Mouse (Mus musculus): ENCODE data around the gene Ddn. TPM values are rescaled to one million over a fixed set of nuclear protein-coding genes. Genes with fewer than 3 reads are reported as not detected.

Ddn gene
- not detected for polyA plus RNA-seq (2017; shearing (Covaris generic))

GRCm38 (mm10) chr15:98809390-98809789 is at the start of gene Ddn:
Gene Ddn, minus strand, starts transcription at chr15:98809490.

DNA sequence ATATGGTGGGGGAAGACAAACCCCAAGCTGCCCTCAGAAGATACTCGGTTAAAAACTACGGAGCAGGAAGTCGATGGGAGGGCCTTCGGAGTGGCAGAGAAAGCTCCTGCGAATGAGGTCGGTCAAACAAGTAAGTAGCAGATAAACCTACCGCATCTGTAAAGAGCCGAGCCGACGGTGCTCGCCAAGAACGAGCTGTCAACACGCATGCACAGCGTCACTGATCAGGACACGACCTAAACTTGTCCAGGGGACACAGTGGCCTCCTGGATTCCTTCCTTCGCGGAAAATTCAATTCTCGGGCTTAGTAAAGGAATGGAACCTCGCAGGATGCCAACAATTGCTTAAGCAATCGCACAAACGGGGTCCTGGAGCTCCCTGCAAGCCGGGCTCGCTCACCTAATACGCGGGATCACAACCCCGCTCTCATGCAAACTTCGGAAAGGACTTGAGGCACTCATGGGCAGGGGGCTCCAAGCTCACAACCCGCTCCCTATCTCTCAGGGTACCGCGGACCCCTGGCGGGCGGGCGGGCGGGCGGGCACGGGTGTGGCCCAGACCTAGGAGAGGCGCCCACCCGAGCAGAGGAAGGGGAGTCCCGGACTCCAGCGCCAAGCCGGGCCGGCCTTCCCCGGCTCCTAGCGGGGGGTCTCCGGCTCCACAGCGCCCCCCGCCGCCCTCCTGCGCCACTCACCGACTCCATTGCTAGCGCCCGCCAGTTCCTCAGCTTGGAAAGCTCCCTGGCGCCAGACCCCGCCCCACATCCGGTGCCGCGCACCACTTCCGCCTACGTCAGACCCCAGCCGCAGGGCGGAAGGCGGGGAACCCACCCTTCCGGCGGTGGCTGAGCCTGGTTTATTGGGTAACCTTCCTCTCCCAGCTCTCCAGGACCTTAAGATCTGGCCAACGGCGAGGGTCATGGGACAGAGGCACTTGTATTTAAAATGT is 21.7 kb upstream of the Ddn start, which contains the start of gene Prkag1:
Gene Prkag1, minus strand, starts transcription at position 786 of the 948 bp plus-strand sequence.

DNA sequence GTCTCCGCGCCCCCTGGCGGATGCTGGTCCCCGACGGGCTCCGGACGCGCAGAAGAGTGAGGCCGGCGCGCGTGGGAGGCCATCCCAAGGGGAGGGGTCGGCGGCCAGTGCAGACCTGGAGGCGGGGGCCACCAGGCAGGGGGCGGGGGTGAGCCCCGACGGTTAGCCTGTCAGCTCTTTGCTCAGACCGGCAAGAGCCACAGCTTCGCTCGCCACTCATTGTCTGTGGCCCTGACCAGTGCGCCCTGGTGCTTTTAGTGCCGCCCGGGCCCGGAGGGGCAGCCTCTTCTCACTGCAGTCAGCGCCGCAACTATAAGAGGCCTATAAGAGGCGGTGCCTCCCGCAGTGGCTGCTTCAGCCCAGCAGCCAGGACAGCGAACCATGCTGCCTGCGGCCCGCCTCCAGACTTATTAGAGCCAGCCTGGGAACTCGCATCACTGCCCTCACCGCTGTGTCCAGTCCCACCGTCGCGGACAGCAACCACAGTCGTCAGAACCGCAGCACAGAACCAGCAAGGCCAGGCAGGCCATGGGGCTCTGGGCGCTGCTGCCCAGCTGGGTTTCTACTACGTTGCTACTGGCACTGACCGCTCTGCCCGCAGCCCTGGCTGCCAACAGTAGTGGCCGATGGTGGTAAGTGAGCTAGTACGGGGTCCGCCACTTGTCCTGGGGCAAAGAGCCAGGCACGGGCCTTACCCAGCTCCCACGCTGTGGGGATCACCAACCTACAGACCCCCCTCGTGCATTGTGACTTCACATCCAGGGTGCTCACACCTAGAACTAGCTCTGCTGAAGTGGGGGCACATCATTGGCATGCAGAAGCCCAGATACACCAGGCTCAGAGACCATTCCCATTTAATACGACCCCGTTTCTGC is 19.4 kb downstream of the Ddn start, which contains the start of gene Wnt1:
Gene Wnt1, plus strand, starts transcription at position 197 of the 875 bp plus-strand sequence.

GRCm38 (mm10) chr15:98777762-98778161 is 31.5 kb downstream of the Ddn start, which contains the start of gene Wnt10b:
Gene Wnt10b, minus strand, starts transcription at chr15:98778150.

DNA sequence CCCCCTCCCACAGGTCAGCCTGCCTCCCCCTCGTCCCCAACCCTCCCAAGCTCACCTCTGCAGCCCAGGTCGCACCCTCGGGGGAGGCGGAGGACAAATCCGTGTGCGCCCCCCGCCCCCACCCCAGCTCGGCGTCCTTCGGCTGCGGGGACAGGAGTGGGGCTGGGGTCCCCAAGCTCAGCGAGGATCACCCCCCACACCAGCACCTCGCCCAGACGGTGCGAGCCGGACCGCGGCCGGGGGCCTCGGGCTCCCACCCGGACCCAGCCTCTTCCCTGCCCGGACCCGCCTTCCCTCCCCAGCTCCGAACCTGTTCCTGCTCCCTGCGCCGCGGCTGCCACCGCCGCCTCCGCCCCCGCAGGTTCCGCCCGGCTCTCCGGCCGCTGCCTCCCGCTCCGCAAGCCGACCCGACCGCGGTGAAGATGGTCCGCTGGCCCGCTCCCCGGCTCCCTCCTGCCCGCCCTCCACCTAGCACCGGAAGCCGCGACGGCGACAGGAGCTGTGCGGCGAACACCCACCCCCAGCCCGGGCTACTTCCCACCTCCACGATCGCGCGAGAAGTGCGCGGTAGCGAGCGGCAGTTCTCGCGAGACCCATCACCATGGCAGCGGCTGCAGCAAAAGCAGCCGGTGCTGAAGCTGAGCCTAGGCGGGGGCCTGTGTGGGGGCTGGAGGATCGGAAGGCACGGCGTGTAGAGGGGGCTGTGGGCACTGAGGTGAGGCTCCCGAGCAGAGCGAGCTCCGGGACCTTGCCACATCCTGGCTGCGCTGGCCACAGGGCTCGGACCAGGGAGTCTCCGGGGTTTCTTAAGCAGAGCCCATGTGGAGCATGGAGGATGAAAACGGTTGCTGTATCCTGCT is 46.4 kb downstream of the Ddn start, which contains the start of gene Arf3:
Gene Arf3, minus strand, starts transcription at position 545 of the 860 bp plus-strand sequence.

Other genes with a start within 250 kb of the Ddn start
- 80.8 TPM for gene Ccnt1, start 238.6 kb downstream of the Ddn start, polyA plus RNA-seq (2017; shearing (Covaris generic))
- gene 4930415O20Rik, start 238.5 kb downstream of the Ddn start, polyA plus RNA-seq (2017; shearing (Covaris generic)): not detected
- gene Adcy6, start 199.4 kb downstream of the Ddn start, polyA plus RNA-seq (2017; shearing (Covaris generic)): 2.6 TPM
- gene Cacnb3, start 178.7 kb downstream of the Ddn start, polyA plus RNA-seq (2017; shearing (Covaris generic)): 0.22 TPM
- 31.8 TPM for gene Ddx23, start 146.6 kb downstream of the Ddn start, polyA plus RNA-seq (2017; shearing (Covaris generic))
- gene Rnd1, start 132.0 kb downstream of the Ddn start, polyA plus RNA-seq (2017; shearing (Covaris generic)): 0.70 TPM
- not detected for gene Ccdc65, start 101.3 kb downstream of the Ddn start, polyA plus RNA-seq (2017; shearing (Covaris generic))
- gene Fkbp11, start 81.3 kb downstream of the Ddn start, polyA plus RNA-seq (2017; shearing (Covaris generic)): 0.46 TPM
- gene Arf3, start 46.3 kb downstream of the Ddn start, polyA plus RNA-seq (2017; shearing (Covaris generic)): 61.2 TPM
- 0.23 TPM for gene Wnt10b, start 31.3 kb downstream of the Ddn start, polyA plus RNA-seq (2017; shearing (Covaris generic))
- gene Wnt1, start 19.6 kb downstream of the Ddn start, polyA plus RNA-seq (2017; shearing (Covaris generic)): not detected
- 119 TPM for gene Prkag1, start 22.0 kb upstream of the Ddn start, polyA plus RNA-seq (2017; shearing (Covaris generic))
- gene Kmt2d, start 61.7 kb upstream of the Ddn start, polyA plus RNA-seq (2017; shearing (Covaris generic)): 24.6 TPM
- 14.2 TPM for gene Rhebl1, start 85.0 kb upstream of the Ddn start, polyA plus RNA-seq (2017; shearing (Covaris generic))
- gene Dhh, start 89.0 kb upstream of the Ddn start, polyA plus RNA-seq (2017; shearing (Covaris generic)): not detected
- gene Lmbr1l, start 108.7 kb upstream of the Ddn start, polyA plus RNA-seq (2017; shearing (Covaris generic)): 62.0 TPM
- 562 TPM for gene Tuba1b, start 125.1 kb upstream of the Ddn start, polyA plus RNA-seq (2017; shearing (Covaris generic))
- not detected for gene Gm49450, start 144.1 kb upstream of the Ddn start, polyA plus RNA-seq (2017; shearing (Covaris generic))
- gene Tuba1a, start 144.2 kb upstream of the Ddn start, polyA plus RNA-seq (2017; shearing (Covaris generic)): 219 TPM
- gene Tuba1c, start 220.4 kb upstream of the Ddn start, polyA plus RNA-seq (2017; shearing (Covaris generic)): 67.9 TPM
- not detected for gene Prph, start 245.7 kb upstream of the Ddn start, polyA plus RNA-seq (2017; shearing (Covaris generic))